Mouse (Mus musculus): ENCODE measurements at regions not wholly inside any gene's neighbourhood (a gene's known extent, or its start where the extent isn't known, plus 50 kb on each side); places are given as distances from the start of the nearest gene placed in this dataset.
"Not testable (repeated sequence)": the region's sequence is repeated elsewhere in the genome, so short reads cannot be mapped to it uniquely, and the experiment has no call there.

DNA sequence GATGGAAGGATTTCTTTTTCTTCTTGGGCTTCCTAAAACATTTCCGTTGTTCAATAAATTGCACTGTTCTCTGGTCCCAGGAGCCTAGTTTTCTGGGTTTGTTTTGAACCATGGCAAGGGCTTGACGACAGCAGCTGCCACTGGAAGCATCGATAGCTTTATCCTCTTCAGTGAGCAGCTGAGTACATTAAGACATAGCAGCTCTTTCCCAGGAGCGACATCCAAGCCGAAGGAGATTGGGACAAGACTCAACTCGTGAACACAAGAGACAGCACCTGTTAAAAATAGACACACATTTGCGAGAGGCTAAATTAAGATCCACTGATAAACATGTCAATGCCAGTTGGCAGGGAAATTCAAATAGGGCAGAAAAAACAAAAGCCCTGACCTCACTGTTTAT, 194.7 kb upstream of the Rhobtb1 start:
- in situ Hi-C loops (cut with MboI, MseI), result loop anchor here (10.0 kb wide), 1 partner anchor 1022 kb away; no protein-coding TSS in a partner anchor

GRCm38 (mm10) chr10:68961376-68961775, 189.9 kb upstream of the Rhobtb1 start:
- in situ Hi-C loops (cut with MboI, MseI), result no loop called here

DNA sequence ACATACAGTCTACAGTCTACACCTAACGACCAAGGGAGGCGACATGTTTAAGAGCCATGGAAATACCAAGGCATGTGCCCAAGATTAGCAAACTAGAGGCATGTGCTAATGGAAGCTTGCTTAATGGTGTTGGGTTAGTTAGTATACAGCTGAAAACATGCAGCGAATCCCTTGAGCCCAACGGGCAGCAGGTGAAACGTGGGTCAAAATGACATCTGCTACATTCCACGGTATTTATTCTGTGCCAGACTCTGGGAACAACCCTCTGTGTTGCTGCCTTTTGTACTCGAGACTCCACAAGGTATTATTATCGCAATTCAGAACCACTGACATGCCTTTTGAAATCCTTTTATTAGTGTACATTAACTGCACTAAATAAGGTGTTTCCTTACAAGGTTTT, 188.1 kb upstream of the Rhobtb1 start:
- in situ Hi-C loops (cut with MboI, MseI), result no loop called here

DNA sequence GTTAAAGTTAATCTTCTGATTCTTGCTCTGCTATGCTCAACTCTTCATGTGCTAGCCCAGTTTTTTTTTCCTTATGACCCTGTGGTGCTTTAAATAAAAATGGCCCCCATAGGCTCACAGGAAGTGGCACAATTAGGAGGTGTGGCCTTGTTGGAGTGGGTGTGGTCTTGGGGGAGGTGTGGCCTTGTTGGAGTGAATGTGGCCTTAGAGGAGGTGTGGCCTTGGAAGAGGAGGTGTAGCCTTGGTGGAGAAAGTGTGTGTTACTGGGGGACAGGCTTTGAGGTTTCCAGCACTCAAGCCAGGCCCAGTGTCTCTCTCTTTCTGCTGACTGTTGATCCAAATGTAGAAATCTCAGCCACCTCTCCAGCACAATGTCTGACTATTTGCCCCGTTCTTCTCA, 186.0 kb upstream of the Rhobtb1 start:
- in situ Hi-C loops (cut with MboI, MseI), result no loop called here

DNA sequence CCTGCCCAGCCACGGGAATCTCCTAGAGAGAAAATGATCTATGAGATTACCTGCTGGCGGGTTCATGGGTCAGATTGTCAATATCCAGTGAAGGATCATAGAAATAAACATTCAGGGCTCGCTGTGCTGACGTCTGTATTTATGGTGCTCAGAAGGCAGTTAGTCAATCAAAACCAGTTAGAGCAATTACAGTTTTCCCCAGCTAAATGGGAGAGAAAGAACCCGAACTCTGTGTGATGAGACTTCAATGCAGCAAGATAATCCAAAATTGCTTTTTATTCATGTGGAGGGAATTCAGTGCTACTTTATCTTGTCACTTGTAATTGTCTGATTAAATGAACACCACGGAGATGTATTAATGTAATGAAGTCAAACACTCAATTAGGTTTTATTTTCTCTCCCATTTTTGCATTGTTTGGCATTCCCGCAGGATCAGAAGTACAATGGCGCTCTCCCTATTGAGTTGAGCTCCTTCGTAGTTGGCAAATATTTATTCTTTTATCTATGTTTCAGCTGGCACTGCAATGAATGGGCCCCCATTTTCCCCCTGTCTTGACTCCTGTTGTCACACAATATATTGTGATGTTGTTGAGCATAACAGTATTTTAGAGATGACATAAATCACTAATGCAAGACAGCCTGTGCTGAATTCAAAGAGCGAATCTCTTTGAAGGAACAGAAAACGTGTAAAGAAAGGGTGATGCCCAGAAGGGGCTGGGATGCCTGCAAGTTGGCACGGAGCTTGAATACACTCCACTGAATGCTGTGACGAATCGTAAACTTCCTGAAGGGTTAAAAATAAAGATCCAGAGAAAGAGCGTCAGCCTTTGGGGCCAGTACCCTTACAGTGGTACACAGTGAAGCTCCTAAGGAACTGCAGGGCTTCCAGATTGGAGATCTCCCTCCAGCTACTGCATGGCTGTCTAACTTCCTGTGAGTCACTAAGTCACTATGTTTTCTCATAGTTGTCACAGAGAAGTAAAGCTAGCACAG, 183.0 kb upstream of the Rhobtb1 start:
- in situ Hi-C loops (cut with MboI, MseI), result no loop called here

DNA sequence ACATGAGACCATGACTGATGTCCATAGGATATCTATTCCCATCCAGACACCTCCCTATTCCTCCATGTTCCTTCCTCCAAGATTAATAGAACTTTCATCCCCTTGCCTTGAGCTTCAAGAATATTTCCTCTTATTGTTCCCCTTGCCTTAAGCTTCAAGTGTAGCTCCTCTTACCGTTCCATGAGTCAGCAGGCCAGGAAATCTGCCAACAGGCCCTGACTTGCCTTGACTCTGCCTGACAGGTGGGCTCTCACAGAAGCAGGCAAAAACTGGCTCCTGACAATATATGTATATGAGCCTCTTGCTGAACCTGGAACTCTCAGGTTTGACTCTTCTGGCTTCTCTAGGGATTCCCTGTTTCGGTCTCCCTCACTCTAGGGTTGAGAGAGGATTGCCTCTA, 180.7 kb upstream of the Rhobtb1 start:
- in situ Hi-C loops (cut with MboI, MseI), result no loop called here

DNA sequence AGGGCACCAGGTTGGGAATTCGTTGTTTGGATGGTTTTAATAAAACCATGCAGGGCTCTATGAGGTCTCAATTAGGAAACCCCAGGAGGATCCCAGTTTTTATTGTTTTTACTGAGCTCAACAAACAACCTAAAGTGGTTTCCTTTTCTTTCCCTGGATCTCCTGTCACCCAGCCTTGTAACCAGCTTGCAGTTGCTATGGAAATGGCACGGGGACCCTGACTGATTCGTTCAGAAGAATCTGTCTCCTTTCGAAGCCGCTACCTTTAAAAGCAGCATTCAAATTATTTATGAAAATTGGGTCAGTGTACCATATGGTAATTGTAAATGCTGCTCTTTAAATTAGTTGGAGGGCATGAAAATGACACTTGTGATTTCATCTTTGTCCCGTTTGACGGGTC, 176.5 kb upstream of the Rhobtb1 start:
- in situ Hi-C loops (cut with MboI, MseI), result no loop called here

GRCm38 (mm10) chr10:68976443-68977025, 174.7 kb upstream of the Rhobtb1 start:
- in situ Hi-C loops (cut with MboI, MseI), result no loop called here

DNA sequence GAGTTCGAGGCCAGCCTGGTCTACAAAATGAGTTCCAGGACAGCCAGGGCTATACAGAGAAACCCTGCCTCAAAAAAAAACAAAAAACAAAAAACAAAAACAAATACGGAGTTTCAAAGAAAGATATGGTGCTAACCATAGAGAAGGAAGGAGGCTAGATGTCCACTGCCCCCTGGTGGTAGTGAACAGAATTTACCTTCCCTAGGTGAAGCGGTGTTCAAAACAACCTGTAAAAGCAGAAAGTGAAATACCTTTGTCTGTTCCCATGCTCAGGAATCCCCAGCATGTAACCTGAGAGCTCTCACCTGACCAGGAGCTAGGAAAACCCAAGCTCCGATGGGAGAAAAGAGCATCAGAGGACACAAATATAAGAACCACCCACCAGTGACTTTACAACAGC, 173.1 kb upstream of the Rhobtb1 start:
- in situ Hi-C loops (cut with MboI, MseI), result no loop called here

GRCm38 (mm10) chr10:68979949-68980348, 171.3 kb upstream of the Rhobtb1 start:
- in situ Hi-C loops (cut with MboI, MseI), result no loop called here

DNA sequence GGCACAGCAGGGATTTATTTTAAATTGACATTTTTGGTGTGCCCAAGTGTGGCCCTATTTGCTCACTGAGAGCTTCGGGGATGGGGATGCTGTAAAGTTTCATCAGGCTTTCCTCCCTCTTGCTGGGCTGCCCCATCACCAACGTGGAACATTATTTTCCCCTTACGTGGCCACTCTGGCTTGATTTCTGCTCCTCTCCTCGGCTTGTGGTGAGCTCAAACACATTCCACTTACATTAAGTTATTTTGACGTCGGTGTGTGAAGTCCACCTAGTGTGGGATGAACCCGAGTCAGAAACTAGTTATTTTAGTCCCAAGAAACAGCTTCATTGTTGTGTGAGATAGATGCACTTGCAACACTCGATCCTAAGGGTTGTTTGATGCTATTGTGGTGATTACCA, 168.9 kb upstream of the Rhobtb1 start:
- in situ Hi-C loops (cut with MboI, MseI), result no loop called here

DNA sequence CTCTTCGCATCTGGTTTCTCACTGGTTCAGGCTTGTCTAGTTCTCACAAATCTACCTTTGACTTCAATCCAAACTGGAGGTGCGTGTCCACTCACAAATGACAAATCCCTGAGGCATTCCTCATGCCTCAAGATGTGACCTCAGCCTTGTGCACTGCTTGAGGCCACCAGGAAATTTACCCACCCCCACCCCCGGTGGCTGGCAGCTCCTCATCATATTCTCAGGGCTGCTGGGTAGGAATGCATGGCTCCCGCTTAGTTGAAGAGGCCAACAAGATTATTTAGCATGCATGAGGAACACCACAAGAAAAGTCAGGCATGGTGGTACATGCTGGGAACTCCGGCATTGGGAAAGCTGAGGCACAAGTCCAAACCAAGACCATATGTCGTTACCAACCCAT, 160.7 kb upstream of the Rhobtb1 start:
- in situ Hi-C loops (cut with MboI, MseI), result no loop called here

- in situ Hi-C loops (cut with MboI, MseI), result no loop called here
Measured at GRCm38 (mm10) chr10:68999610-69000009, 151.6 kb upstream of the Rhobtb1 start.

GRCm38 (mm10) chr10:69001654-69002435, 149.4 kb upstream of the Rhobtb1 start:
- in situ Hi-C loops (cut with MboI, MseI), result no loop called here

DNA sequence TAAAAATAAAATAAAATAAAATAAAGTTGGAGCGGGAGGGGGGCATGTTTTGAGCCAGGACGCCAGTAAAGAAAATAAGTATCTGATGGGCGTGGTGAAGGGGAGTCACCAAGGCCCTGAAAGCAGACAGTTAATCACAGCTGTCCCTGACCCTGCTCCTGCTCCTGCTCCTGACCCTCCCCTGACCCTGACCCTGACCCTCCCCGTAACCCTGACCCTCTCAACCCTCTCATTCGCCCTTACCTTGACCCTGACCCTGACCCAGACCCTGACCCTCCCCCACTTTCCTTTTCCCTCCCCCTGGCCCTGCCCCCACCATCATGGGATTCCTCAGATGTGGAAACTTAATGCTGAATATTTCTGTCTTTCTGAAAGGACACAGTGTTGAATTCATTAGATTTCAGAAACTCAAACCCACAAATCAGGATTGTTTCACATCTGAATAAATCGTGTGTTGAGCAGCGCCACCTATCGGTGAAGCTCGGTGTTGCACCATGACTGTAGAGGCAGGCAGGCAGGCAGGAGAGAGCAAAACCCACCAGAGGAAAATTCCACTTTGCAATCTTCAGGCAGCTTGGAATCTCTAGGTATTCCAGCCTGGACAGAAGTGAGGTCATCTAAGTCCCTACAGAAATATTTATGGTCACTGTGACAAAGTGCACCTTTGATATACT, 145.9 kb upstream of the Rhobtb1 start:
- in situ Hi-C loops (cut with MboI, MseI), result no loop called here

DNA sequence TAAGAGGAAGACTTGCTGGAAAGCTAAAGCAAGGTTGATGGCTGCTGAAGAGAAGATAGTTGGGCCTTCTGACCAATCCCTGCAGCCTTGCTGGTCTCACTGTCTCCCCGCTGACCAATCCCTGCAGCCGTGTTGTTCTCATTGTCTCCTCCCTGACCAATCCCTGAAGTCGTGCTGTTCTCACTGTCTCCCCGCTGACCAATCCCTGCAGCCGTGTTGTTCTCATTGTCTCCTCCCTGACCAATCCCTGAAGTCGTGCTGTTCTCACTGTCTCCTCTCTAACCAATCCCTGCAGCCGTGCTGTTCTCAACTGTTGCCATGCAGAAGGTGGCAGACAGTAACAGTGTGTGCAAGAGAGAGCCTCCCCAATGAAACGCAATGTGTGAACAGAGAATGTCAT, 142.6 kb upstream of the Rhobtb1 start:
- in situ Hi-C loops (cut with MboI, MseI), result not testable (repeated sequence)

DNA sequence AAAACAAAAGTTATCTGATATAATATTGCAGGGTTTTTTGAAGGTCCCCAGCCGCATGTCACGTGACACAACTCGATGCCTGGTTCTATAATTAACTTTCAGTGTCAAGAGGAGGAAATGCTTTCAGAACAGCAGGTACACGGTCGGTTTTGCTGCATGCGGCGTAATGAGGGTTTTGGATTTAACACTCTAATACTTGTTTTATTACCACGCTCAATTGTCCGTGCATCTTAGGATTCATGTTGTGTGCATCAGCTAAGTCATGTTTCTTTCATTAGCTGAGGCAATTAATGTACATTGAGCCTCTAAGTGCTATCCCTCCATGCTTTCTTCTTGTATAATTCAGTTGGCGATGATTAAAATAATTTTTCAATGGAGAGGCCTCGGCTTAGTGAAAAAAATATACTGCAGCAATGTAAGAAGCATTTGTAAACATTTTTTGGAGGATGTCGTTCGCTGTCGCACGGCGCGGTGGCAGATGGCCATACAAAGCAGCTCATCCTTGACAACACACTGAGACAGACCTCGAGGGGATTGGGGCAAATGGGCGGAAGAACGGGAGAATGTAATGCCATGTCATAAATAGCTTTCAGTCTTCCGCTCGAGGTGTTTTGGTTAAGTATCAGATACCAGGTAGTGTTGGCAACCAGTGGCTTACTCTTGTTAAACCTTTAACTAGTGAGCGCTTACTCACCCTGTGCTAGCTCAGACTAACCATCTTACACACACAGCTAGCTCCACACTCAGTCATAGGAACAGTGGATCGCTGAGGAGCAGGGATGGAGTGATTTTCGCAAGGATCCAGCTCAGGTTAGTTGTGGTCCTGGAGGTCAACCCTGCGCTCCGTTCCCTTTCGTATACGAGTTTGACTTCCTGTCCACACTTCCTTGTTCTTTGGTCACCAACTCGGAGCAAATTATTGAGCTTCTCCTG, 130.2 kb upstream of the Rhobtb1 start:
- in situ Hi-C loops (cut with MboI, MseI), result no loop called here

GRCm38 (mm10) chr10:69033410-69033809, 117.8 kb upstream of the Rhobtb1 start:
- in situ Hi-C loops (cut with MboI, MseI), result no loop called here

DNA sequence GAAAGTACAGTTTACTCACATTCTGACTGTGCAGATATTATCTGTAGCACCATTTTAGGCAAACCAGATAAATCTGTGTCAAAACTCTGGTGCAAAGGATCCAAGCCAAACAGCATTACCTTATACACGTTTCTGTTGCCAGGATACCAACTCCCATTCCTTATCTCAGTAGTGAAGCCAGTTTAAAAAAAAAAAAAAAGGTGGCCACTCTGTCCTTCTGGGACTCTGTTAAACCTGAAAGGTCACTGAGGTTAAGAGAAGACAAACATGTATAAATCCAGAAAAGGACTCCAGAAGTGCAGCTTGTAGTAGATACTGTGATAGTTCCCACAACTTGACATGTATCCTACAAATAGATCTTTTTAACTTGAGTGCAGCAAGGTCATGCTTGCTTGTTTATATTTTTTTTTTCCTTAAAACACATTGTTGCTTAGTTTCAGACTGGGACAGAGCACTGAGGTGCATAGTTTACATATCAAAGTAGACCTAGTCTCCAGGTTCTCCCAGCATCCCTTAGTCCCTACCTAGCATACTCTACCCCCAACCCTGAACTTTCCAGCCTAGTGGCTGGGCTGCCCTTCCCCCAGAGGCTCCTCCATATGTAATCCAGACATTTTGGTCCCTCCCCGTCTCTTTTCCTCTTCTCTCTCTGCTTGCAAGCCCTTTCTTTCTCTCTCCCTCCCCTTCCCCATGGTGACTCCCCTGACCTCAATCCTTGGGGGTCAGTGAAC, 116.7 kb upstream of the Rhobtb1 start:
- in situ Hi-C loops (cut with MboI, MseI), result no loop called here

GRCm38 (mm10) chr10:69035536-69035935, 115.7 kb upstream of the Rhobtb1 start:
- in situ Hi-C loops (cut with MboI, MseI), result not testable (repeated sequence)

Measured in T-helper 2 cell (primary cell).